Mouse (Mus musculus) forebrain, embryonic 10.5 days (tissue): Measurements from ENCODE around the gene Psg27. TPM values are rescaled to one million over a fixed set of nuclear protein-coding genes. Genes with fewer than 3 reads are reported as not detected.
"Not testable (repeated sequence)": the region's sequence is repeated elsewhere in the genome, so short reads cannot be mapped to it uniquely, and the experiment has no call there.

Experiments
- DNase-seq: peaks from one replicate; pipeline ENCODE4 v3.0.0-alpha.2; 2017; ENCODE audit warnings: low spot score; ENCODE audit errors: extremely low spot score
- H3K27ac ChIP-seq: fragments of 300-500 bp; sonication (generic); 2 replicates; pipeline ENCODE4 v1.5.1; 2016; ENCODE audit warnings: mild to moderate bottlenecking
- H3K27me3 ChIP-seq: fragments of 300-500 bp; sonication (generic); 2 replicates; pipeline ENCODE4 v1.6.1; 2016; ENCODE audit warnings: mild to moderate bottlenecking; ENCODE audit not compliant: poor library complexity, severe bottlenecking
- H3K36me3 ChIP-seq: fragments of 300-500 bp; sonication (generic); replicated peaks from 2 replicates; pipeline ENCODE4 v1.6.1; 2016; ENCODE audit warnings: mild to moderate bottlenecking, moderate library complexity
- H3K4me1 ChIP-seq: fragments of 300-500 bp; sonication (generic); 2 replicates; pipeline ENCODE4 v1.6.1; 2016
- H3K4me3 ChIP-seq: fragments of 300-500 bp; sonication (generic); 2 replicates; pipeline ENCODE4 v1.5.1; 2016; ENCODE audit warnings: mild to moderate bottlenecking, moderate library complexity
- H3K9me3 ChIP-seq: fragments of 300-500 bp; sonication (generic); 2 replicates; pipeline ENCODE4 v1.6.1; 2016; ENCODE audit warnings: mild to moderate bottlenecking, moderate library complexity
- WGBS: fragments of 180-500 bp; shearing (Covaris S2); methylation state at CpG from one replicate; pipeline ENCODE4 v1.1.7; 2016; 5-methylcytosine and 5-hydroxymethylcytosine counted together
- polyA plus RNA-seq: library from polyadenylated mRNA; unstranded; fragments of >200 nt; fragmentation: Nextera tagmentation; extraction: Ambion mirVana; gene quantifications from 2 replicates; pipeline ENCODE4 v1.2.1, GENCODE M21; 2016

Gene Psg27
- polyA plus RNA-seq: not detected in 2 replicates

DNA sequence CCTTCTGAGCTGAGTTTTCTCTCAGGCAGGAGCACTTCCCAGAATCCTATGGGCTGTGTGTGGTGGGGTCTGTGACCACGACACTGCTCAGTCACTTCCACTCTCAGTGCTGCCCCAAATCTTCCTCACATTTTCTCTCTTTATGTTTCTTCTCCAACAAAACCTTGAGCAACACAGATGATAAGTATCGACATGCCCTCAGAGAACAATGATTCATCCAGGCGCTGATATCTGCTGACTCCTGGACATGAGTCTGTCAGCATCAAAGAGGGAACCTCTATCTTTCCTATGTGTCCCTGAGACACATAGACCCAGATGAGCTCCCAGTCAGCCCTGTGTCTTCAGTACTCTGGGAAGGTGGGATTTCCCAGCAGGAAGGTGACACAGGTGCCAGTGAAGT, at the start of gene Psg27:
Psg27 (minus strand) TSS at position 101 of the 400 bp plus-strand sequence.
- no peaks in the 10 kb centered on the region for H3K4me1 ChIP-seq
- H3K27me3 ChIP-seq: no peaks in the 10 kb centered on the region
- peaks cover 32% of the 10 kb centered on the region for H3K9me3 ChIP-seq
- no peak within 1 kb of the TSS for H3K4me3 ChIP-seq
- 88% methylated on average over 3 of the region's 3 CpGs for WGBS
- H3K36me3 ChIP-seq: no peaks in the 10 kb centered on the region
- DNase-seq: no peak
- no peak within 1 kb of the TSS for H3K27ac ChIP-seq

DNA sequence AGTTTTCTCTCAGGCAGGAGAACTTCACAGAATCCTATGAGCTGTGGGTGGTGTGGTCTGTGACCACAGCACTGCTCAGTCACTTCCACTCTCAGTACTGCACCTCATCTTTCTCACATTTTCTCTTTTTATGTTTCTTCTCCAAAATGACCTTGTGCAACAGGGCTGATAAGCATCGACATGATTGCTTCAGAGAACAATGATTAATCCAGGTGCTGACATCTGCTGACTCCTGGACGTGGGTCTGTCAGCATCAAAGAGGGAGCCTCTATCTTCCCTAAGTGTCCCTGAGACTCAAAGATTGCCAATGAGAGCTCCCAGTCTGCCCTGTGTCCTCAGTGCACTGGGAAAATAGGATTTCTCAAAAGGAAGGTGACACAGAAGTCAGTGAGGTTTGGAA, 49.3 kb upstream of the Psg27 start, which contains the start of gene Psg23:
Psg23 (minus strand) TSS at position 101 of the 400 bp plus-strand sequence.
- not testable (repeated sequence) for DNase-seq, H3K4me1 ChIP-seq, H3K27me3 ChIP-seq, H3K4me3 ChIP-seq, H3K9me3 ChIP-seq, H3K27ac ChIP-seq, H3K36me3 ChIP-seq
- WGBS: 80% methylated on average over 2 of the region's 2 CpGs

DNA sequence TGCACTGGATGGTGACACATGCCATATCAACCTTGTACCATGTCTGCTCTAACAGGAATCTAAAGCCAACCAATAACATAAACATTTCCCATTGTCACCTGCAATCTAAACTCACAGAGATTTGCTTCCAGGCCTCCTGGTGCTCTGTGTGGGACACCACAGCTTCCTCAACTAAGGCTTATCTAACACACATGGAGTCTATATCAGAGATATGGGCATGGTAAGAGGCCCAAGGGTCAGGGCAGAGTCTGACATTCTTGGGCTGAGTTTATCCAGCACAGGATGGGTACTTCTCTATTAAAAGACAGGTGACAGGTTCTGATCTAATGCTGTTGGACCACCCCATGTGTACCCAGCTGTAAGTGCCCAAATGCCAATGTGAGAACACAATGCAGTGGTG, 7.3 kb downstream of the Psg27 start:
- Histone ChIP-seq H3K4me3 (no peak overlapping the region), H3K9me3 (peaks cover 27% of the 10 kb centered on the region), H3K36me3 (no peaks in the 10 kb centered on the region), H3K27me3 (no peaks in the 10 kb centered on the region), H3K4me1 (no peaks in the 10 kb centered on the region), H3K27ac (no peak overlapping the region)
- DNase-seq: no peak

DNA sequence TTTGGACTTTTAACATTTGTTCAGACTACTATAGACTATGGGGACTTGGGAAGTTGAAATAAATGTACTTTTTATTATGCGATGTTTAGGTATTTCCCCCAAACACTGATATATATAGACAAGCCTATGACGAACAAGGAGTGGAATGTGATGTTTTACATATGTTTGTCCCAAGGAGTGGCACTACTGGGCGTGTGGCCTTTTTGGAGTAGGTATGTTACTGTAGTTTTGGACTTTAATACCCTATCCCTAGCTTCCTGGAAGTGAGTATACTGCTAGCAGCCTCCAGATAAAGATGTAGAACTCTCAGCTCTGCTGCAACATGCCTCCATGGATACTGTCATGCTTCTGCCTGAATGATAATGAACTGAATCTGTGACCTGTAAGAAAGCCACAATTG, 11.4 kb downstream of the Psg27 start:
- not testable (repeated sequence) for H3K27ac ChIP-seq, H3K4me3 ChIP-seq, H3K4me1 ChIP-seq, DNase-seq, H3K27me3 ChIP-seq, H3K36me3 ChIP-seq
- WGBS: 80% methylated on average over 3 of the region's 3 CpGs
- peaks cover 15% of the 10 kb centered on the region; the same call in 1 of the 2 replicates for H3K9me3 ChIP-seq

DNA sequence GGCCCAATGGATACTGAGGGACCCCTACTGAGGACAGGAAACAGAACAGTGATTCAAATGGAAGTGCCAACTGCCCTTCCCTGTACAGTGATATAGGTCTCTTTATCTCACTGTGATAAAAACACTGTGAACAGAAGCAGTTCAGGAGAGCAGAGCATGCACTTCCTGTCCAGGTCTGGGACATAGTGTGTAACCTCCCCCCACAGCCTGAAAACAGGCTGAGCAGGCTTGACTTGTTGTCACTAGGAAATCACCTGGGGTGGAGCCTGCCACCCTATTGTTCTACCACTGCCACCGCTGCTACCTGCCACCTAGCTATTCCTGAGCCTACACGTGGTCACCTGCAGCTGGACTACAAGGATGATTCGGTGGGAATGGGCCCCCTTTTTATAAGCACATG, 33.7 kb downstream of the Psg27 start:
- WGBS: 46% methylated on average over 3 of the region's 3 CpGs
- Histone ChIP-seq H3K36me3 (no peaks in the 10 kb centered on the region), H3K27me3 (no peaks in the 10 kb centered on the region), H3K27ac (no peak overlapping the region), H3K4me3 (no peak overlapping the region), H3K9me3 (peaks cover 3% of the 10 kb centered on the region), H3K4me1 (no peaks in the 10 kb centered on the region)
- no peak for DNase-seq

DNA sequence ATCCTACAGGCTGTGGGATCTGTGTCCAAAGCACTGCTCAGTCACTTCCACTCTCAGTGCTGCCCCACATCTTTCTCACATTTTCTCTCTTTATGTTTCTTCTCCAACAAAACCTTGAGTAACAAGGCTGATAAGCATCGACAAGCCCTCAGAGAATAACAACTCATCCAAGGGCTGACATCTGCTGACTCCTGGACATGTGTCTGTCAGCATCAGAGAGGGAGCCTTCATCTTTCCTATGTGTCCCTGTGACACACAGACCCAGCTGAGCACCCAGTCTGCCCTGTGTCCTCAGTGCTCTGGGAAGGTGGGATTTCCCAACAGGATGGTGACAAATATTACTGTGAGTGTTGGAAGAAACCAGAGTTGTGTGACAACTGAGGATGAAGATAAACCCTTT, 34.9 kb downstream of the Psg27 start, which contains the start of gene Psg25:
Psg25 (minus strand) TSS at position 101 of the 400 bp plus-strand sequence.
- 97% methylated on average over 1 of the region's 1 CpGs for WGBS

DNA sequence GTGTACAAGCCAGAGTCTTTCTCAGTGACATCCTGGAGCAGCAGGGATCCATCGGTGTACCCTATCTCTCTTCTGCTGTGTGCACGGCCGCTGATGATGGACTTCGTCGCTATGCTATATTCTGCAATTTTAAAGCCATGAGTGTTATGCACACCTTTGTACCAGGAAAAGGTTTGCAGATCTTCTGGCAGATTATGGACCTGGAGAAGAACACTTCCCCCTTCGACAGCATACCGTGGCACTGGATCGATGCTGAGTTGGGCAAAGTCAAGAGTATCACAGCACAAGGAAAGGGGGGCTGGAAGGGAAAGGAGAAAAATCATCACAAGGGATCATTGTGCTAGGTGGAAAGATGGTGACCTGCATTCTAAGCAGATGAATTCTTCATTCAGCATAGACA, 42.4 kb downstream of the Psg27 start:
- Histone ChIP-seq H3K27ac (no peak overlapping the region), H3K36me3 (no peaks in the 10 kb centered on the region), H3K4me3 (no peak overlapping the region), H3K9me3 (peaks cover 6% of the 10 kb centered on the region; the same call in 1 of the 2 replicates), H3K27me3 (no peaks in the 10 kb centered on the region), H3K4me1 (no peaks in the 10 kb centered on the region)
- no peak for DNase-seq
- WGBS: 90% methylated on average over 8 of the region's 8 CpGs

More for the DNA sequence above, 34.9 kb downstream of the Psg27 start, which contains the start of gene Psg25:
- no peak within 1 kb of the TSS for H3K4me3 ChIP-seq
- no peaks in the 10 kb centered on the region for H3K36me3 ChIP-seq
- no peak for DNase-seq
- peaks cover 6% of the 10 kb centered on the region for H3K9me3 ChIP-seq
- H3K4me1 ChIP-seq: no peaks in the 10 kb centered on the region
- no peaks in the 10 kb centered on the region for H3K27me3 ChIP-seq
- no peak within 1 kb of the TSS for H3K27ac ChIP-seq

DNA sequence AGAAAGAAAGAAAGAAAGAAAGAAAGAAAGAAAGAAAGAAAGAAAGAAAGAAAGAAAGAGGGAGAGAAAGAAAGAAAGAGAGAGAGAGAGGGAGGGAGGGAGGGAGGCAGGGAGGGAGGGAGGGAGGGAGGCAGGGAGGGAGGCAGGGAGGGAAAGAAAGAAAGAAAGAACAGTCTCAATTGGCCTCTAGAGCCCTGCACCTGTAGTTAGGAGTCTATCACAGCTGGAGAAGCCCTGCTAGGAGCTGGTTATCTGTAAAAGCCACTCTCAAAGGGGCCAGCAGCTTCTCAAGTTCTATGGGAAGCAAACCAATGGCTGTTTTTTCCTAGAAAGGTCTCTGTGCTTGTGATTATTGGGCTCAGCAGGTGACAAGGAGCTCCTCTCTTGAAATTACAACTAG, 54.3 kb downstream of the Psg27 start:
- H3K27me3 ChIP-seq, H3K9me3 ChIP-seq, DNase-seq, H3K27ac ChIP-seq, H3K4me3 ChIP-seq, H3K36me3 ChIP-seq, H3K4me1 ChIP-seq: not testable (repeated sequence)

DNA sequence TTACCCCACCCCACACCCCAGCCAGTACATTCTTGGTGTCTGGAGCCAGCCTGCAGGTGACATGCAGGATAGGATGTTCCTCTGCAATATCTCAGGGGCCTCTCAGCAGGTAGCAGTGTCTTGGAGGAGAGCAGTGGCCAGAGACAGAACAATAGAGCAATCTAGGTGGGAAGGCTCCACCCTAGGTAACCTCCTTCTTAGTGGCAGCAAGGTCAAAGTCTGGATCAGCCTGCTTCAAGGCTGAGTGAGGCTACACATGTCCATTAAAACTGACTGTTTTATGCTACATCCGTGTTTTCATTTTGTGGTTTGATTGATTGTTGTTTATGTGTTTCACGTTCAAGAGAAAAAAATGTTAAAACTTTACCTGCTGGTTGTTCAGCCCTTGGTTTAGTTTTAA, 54.7 kb downstream of the Psg27 start:
- not testable (repeated sequence) for H3K27me3 ChIP-seq, H3K4me3 ChIP-seq, H3K36me3 ChIP-seq, H3K27ac ChIP-seq, H3K4me1 ChIP-seq, DNase-seq, H3K9me3 ChIP-seq
- WGBS: 63% methylated on average over 2 of the region's 2 CpGs

DNA sequence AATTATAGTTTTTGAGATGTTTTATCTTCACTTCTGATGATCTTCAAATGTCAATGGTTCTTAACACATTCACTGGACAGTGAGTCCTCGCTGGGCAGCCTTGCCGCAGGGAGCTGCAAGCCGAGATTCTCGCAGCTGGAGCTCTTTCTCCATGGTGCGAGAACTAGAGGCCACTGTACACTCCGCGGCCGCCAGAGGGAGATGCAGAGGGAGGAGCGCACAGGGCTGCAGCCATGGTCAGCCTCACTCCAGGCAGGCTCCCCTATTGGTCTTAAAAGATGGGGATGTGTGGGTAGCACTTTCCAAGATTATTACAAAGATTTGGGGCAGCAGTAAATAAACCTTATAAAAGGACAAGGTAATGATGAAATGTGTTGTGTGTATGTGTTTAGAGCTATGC, 55.6 kb downstream of the Psg27 start:
- no peak overlapping the region for H3K27ac ChIP-seq
- peak; percentile 32 for DNase-seq
- 20% methylated on average over 9 of the region's 9 CpGs for WGBS
- no peaks in the 10 kb centered on the region for H3K36me3 ChIP-seq
- H3K9me3 ChIP-seq: 0 out of 2 replicates have a peak, but pooled peaks cover 5% of the 10 kb centered on the region
- H3K4me3 ChIP-seq: no peak overlapping the region
- no peaks in the 10 kb centered on the region for H3K27me3 ChIP-seq
- H3K4me1 ChIP-seq: no peaks in the 10 kb centered on the region

Other genes with a start within 250 kb of the Psg27 start
- not detected in 2 replicates for gene Psg18, start 212.3 kb downstream of the Psg27 start, polyA plus RNA-seq
- not detected in 2 replicates for gene Psg28, start 135.3 kb downstream of the Psg27 start, polyA plus RNA-seq
- not detected in 2 replicates for gene Psg26, start 83.1 kb downstream of the Psg27 start, polyA plus RNA-seq
- not detected in 2 replicates for gene Psg25, start 35.0 kb downstream of the Psg27 start, polyA plus RNA-seq
- not detected in 2 replicates for gene Psg23, start 49.2 kb upstream of the Psg27 start, polyA plus RNA-seq
- not detected in 2 replicates for gene Psg21, start 89.4 kb upstream of the Psg27 start, polyA plus RNA-seq
- not detected in 2 replicates for gene Psg20, start 118.9 kb upstream of the Psg27 start, polyA plus RNA-seq
- gene Psg22, start 150.8 kb upstream of the Psg27 start, polyA plus RNA-seq: not detected in 2 replicates
- gene Psg19, start 231.2 kb upstream of the Psg27 start, polyA plus RNA-seq: not detected in 2 replicates